Mouse (Mus musculus): ENCODE data around the gene Strn3.

DNA sequence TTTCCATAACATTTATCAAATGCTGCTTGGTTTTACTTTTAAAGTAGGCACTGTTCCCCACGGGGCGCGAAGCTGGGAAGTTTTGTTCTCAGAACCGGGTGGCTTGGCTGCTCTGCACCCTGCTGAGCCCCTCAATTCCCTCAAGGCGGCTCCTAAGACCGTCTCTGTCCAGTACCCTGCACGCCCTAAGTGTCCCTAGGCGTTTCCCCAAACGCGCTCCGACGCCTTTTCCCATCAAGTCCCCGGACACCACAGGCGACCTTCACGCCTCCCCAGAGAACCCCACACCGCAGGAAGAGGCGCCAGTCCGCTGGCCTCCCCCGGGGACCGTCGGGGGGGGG lies 98.8 kb downstream of the Strn3 start:
- TF ChIP-seq CEBPB (IDR thresholded peaks at IDR 0.05; ENCODE audit: insufficient read depth, poor library complexity, severe bottlenecking) = no peak
- no peak for TF ChIP-seq POLR2A (IDR thresholded peaks at IDR 0.05; ENCODE audit: insufficient read length, low read depth)
- TF ChIP-seq TCF12 (IDR thresholded peaks at IDR 0.05; ENCODE audit: insufficient read depth, poor library complexity, severe bottlenecking) = no peak
- no peak for TF ChIP-seq MYOG (IDR thresholded peaks at IDR 0.05; ENCODE audit: control insufficient read depth in 1 of 3, insufficient read depth in 1 of 3, insufficient read length in 2 of 3, low read depth in 2 of 3)
- no peak for TF ChIP-seq E2F4 (IDR thresholded peaks at IDR 0.05; ENCODE audit: insufficient read depth)
- no peak for TF ChIP-seq USF1 (IDR thresholded peaks at IDR 0.05; ENCODE audit: low read depth)
- no peak for TF ChIP-seq MYOD1 (IDR thresholded peaks at IDR 0.05; ENCODE audit: control insufficient read depth in 1 of 3, insufficient read length in 2 of 3, low read depth in 2 of 3)

Measured in myocyte (in vitro differentiated cells).